Mouse (Mus musculus) myocyte (in vitro differentiated cells): ENCODE results near the gene Tmf1.

Experiments
- E2F4 ChIP-seq: IDR thresholded peaks from one replicate; pipeline ENCODE4 v1.6.1; 2011; ENCODE audit warnings: mild to moderate bottlenecking, control low read depth, moderate library complexity; ENCODE audit not compliant: insufficient read depth
- MAX ChIP-seq: IDR thresholded peaks from one replicate; pipeline ENCODE4 v1.6.1; 2011; ENCODE audit warnings: low read depth, mild to moderate bottlenecking, control low read depth
- MYOG ChIP-seq, 3 experiments: IDR thresholded peaks; one replicate each; pipeline ENCODE4 v1.6.1; 2011; ENCODE audit warnings: control low read depth in 2 of 3, low read depth in 2 of 3, mild to moderate bottlenecking in 2 of 3; ENCODE audit not compliant: insufficient read length in 2 of 3, control insufficient read depth in 1 of 3, insufficient read depth in 1 of 3
- POLR2A ChIP-seq: IDR thresholded peaks from one replicate; pipeline ENCODE4 v1.6.1; 2011; ENCODE audit warnings: low read depth, mild to moderate bottlenecking, control low read depth, moderate library complexity; ENCODE audit not compliant: insufficient read length
- POLR2AphosphoS2 ChIP-seq: IDR thresholded peaks from one replicate; pipeline ENCODE4 v1.6.1; 2011; ENCODE audit warnings: low read depth, control low read depth; ENCODE audit not compliant: insufficient read length
- TCF12 ChIP-seq: IDR thresholded peaks from one replicate; pipeline ENCODE4 v1.6.1; 2011; ENCODE audit warnings: mild to moderate bottlenecking, control low read depth; ENCODE audit not compliant: poor library complexity, insufficient read depth, severe bottlenecking
- TCF3 ChIP-seq: IDR thresholded peaks from one replicate; pipeline ENCODE4 v1.6.1; 2011; ENCODE audit warnings: low read depth, control low read depth; ENCODE audit not compliant: insufficient read length
- USF1 ChIP-seq: IDR thresholded peaks from one replicate; pipeline ENCODE4 v1.6.1; 2011; ENCODE audit warnings: low read depth, mild to moderate bottlenecking, control low read depth, moderate library complexity

DNA sequence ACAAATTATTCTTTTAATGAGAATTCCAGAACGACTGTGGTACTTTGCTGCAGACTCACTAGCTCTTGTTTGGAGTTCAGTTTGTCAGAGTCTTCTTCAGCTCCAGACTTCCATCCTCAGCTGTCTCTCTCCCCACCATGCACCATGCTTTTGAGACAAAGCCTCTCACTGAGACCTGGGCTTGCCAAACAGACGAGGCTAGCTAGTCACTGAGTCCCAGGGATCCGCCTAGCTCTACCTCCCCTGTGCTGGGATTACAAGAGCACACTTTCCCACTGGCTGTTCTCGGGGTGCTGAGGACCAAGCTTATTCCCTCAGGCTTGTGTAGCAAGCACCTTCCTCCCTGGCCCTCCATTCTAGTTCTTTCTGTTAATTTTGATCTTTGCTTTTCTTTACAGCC is 44.6 kb upstream of the Tmf1 start:
- TF ChIP-seq POLR2A (no peak), POLR2AphosphoS2 (peak; percentile 60), MYOG (IDR thresholded peaks at IDR 0.05; ENCODE audit: control insufficient read depth in 1 of 3, insufficient read depth in 1 of 3, insufficient read length in 2 of 3, low read depth in 2 of 3) (no peak), E2F4 (no peak), USF1 (no peak), MAX (no peak), TCF12 (no peak), TCF3 (no peak)
